Mouse (Mus musculus) limb, embryonic 13.5 days (tissue): ENCODE results near the gene Fbxl19. TPM values are rescaled to one million over a fixed set of nuclear protein-coding genes. Genes with fewer than 3 reads are reported as not detected.

Source experiments
- ATAC-seq: fragments of 200-750 bp; cut with Nextera tagmentation; 2 replicates; pipeline ENCODE4 v1.8.0; 2017; ENCODE audit warnings: low read depth, moderate number of reproducible peaks, moderate TSS enrichment; ENCODE audit not compliant: low FRiP score
- H3K27ac ChIP-seq: fragments of 300-500 bp; sonication (generic); 2 replicates; pipeline ENCODE4 v1.5.1; 2015; ENCODE audit warnings: inconsistent platforms, mild to moderate bottlenecking, moderate library complexity
- H3K27me3 ChIP-seq: fragments of 300-500 bp; sonication (generic); 2 replicates; pipeline ENCODE4 v1.6.1; 2015; ENCODE audit warnings: mild to moderate bottlenecking, inconsistent platforms
- H3K36me3 ChIP-seq: fragments of 300-500 bp; sonication (generic); 2 replicates; pipeline ENCODE4 v1.6.1; 2015; ENCODE audit warnings: inconsistent platforms, mild to moderate bottlenecking, moderate library complexity
- H3K4me1 ChIP-seq: fragments of 300-500 bp; sonication (generic); 2 replicates; pipeline ENCODE4 v1.6.1; 2015; ENCODE audit warnings: inconsistent platforms
- H3K4me2 ChIP-seq: fragments of 300-500 bp; sonication (generic); replicated peaks from 2 replicates; pipeline ENCODE4 v1.6.1; 2015; ENCODE audit warnings: inconsistent platforms, mild to moderate bottlenecking, moderate library complexity
- H3K4me3 ChIP-seq: fragments of 300-500 bp; sonication (generic); 2 replicates; pipeline ENCODE4 v1.5.1; 2015; ENCODE audit warnings: moderate library complexity, mild to moderate bottlenecking, inconsistent platforms
- H3K9ac ChIP-seq: fragments of 300-500 bp; sonication (generic); 2 replicates; pipeline ENCODE4 v1.6.1; 2015; ENCODE audit warnings: mild to moderate bottlenecking, inconsistent platforms
- H3K9me3 ChIP-seq: fragments of 300-500 bp; sonication (generic); 2 replicates; pipeline ENCODE4 v1.6.1; 2016; ENCODE audit warnings: inconsistent platforms
- WGBS: fragments of 180-500 bp; shearing (Covaris S2); methylation state at CpG from one replicate; pipeline ENCODE4 v1.1.7; 2015; 5-methylcytosine and 5-hydroxymethylcytosine counted together
- polyA plus RNA-seq: library from polyadenylated mRNA; unstranded; fragments of >200 nt; fragmentation: Nextera tagmentation; extraction: Ambion mirVana; gene quantifications from 2 replicates; pipeline ENCODE4 v1.2.1, GENCODE M21; 2015

The Fbxl19 gene
- polyA plus RNA-seq, 1 experiment from 2014 or later = 6.7 TPM

GRCm38 (mm10) chr7:127799211-127799610 lies 54.9 kb downstream of the Fbxl19 start:
- H3K27ac ChIP-seq = peak overlapping the region; percentile 10; the same call in 1 of the 2 replicates
- peaks cover 89% of the 10 kb centered on the region for H3K36me3 ChIP-seq
- 86% methylated on average over 13 of the region's 13 CpGs for WGBS

GRCm38 (mm10) chr7:127799738-127800137 lies 55.4 kb downstream of the Fbxl19 start:
- Histone ChIP-seq H3K27me3 (no peaks in the 10 kb centered on the region), H3K9me3 (no peaks in the 10 kb centered on the region), H3K4me1 (peaks cover 16% of the 10 kb centered on the region; the same call in 1 of the 2 replicates), H3K9ac (no peak overlapping the region), H3K4me2 (no peak overlapping the region), H3K27ac (peak overlapping the region; percentile 10; the same call in 1 of the 2 replicates), H3K4me3 (no peak overlapping the region), H3K36me3 (peaks cover 90% of the 10 kb centered on the region)
- ATAC-seq = no peak
- WGBS = 87% methylated on average over 1 of the region's 1 CpGs

More at GRCm38 (mm10) chr7:127799211-127799610, 54.9 kb downstream of the Fbxl19 start:
- Histone ChIP-seq H3K9ac (no peak overlapping the region), H3K9me3 (no peaks in the 10 kb centered on the region), H3K4me3 (no peak overlapping the region), H3K4me1 (peaks cover 16% of the 10 kb centered on the region; the same call in 1 of the 2 replicates), H3K4me2 (no peak overlapping the region), H3K27me3 (no peaks in the 10 kb centered on the region)
- ATAC-seq = no peak

- H3K9me3 ChIP-seq = no peaks in the 10 kb centered on the region
- H3K4me2 ChIP-seq = peak within 1 kb of the TSS; percentile 37
- ATAC-seq = peak; percentile 82
- peaks cover 16% of the 10 kb centered on the region; the same call in 1 of the 2 replicates for H3K4me1 ChIP-seq
- H3K9ac ChIP-seq = 0 out of 2 replicates have a peak within 1 kb of the TSS, but pooled peaks have one; percentile 0
- H3K27ac ChIP-seq = peak within 1 kb of the TSS; percentile 10; the same call in 1 of the 2 replicates
- 29% methylated on average over 6 of the region's 6 CpGs for WGBS
- no peaks in the 10 kb centered on the region for H3K27me3 ChIP-seq
- peak within 1 kb of the TSS; percentile 20 for H3K4me3 ChIP-seq
- H3K36me3 ChIP-seq = peaks cover 88% of the 10 kb centered on the region
Measured at GRCm38 (mm10) chr7:127800435-127801009, 56.2 kb downstream of the Fbxl19 start, which contains the start of gene Hsd3b7. TSS of gene Hsd3b7 (plus strand) at chr7:127800604.

GRCm38 (mm10) chr7:127801010-127801621 lies 56.8 kb downstream of the Fbxl19 start:
- Histone ChIP-seq H3K27ac (no peak overlapping the region), H3K36me3 (peaks cover 86% of the 10 kb centered on the region), H3K4me2 (peak overlapping the region; percentile 37), H3K4me1 (peaks cover 16% of the 10 kb centered on the region; the same call in 1 of the 2 replicates), H3K9me3 (no peaks in the 10 kb centered on the region), H3K27me3 (no peaks in the 10 kb centered on the region), H3K4me3 (peak overlapping the region; percentile 20; the same call in 1 of the 2 replicates), H3K9ac (0 out of 2 replicates have a peak overlapping the region, but pooled peaks have one; percentile 0)
- ATAC-seq = no peak
- 86% methylated on average over 8 of the region's 8 CpGs for WGBS

- Histone ChIP-seq H3K27me3 (no peaks in the 10 kb centered on the region), H3K27ac (no peak overlapping the region), H3K4me3 (no peak overlapping the region), H3K4me1 (peaks cover 16% of the 10 kb centered on the region; the same call in 1 of the 2 replicates), H3K4me2 (no peak overlapping the region), H3K9ac (no peak overlapping the region), H3K36me3 (peaks cover 82% of the 10 kb centered on the region), H3K9me3 (no peaks in the 10 kb centered on the region)
- no peak for ATAC-seq
- 94% methylated on average over 17 of the region's 17 CpGs for WGBS
Measured at GRCm38 (mm10) chr7:127802313-127802712, 58.0 kb downstream of the Fbxl19 start.

- Histone ChIP-seq H3K4me1 (no peaks in the 10 kb centered on the region), H3K9ac (no peak overlapping the region), H3K9me3 (no peaks in the 10 kb centered on the region), H3K36me3 (peaks cover 88% of the 10 kb centered on the region), H3K4me3 (no peak overlapping the region), H3K27me3 (no peaks in the 10 kb centered on the region), H3K27ac (no peak overlapping the region), H3K4me2 (no peak overlapping the region)
- WGBS = 75% methylated on average over 5 of the region's 5 CpGs
- no peak for ATAC-seq
Measured at GRCm38 (mm10) chr7:127808821-127809220, 64.5 kb downstream of the Fbxl19 start.

GRCm38 (mm10) chr7:127809846-127810245 lies 65.5 kb downstream of the Fbxl19 start:
- peaks cover 89% of the 10 kb centered on the region for H3K36me3 ChIP-seq
- WGBS = 94% methylated on average over 1 of the region's 1 CpGs
- no peak overlapping the region for H3K4me2 ChIP-seq
- no peak overlapping the region for H3K27ac ChIP-seq
- no peak overlapping the region for H3K4me3 ChIP-seq
- no peak for ATAC-seq
- H3K9ac ChIP-seq = no peak overlapping the region
- H3K4me1 ChIP-seq = no peaks in the 10 kb centered on the region
- no peaks in the 10 kb centered on the region for H3K9me3 ChIP-seq
- H3K27me3 ChIP-seq = no peaks in the 10 kb centered on the region

- Histone ChIP-seq H3K27me3 (no peaks in the 10 kb centered on the region), H3K27ac (no peak overlapping the region), H3K9me3 (no peaks in the 10 kb centered on the region), H3K36me3 (peaks cover 89% of the 10 kb centered on the region), H3K4me1 (no peaks in the 10 kb centered on the region), H3K4me3 (no peak overlapping the region), H3K9ac (no peak overlapping the region), H3K4me2 (no peak overlapping the region)
- ATAC-seq = no peak
- 72% methylated on average over 10 of the region's 10 CpGs for WGBS
Measured at GRCm38 (mm10) chr7:127810650-127811049, 66.3 kb downstream of the Fbxl19 start.

- no peak overlapping the region for H3K4me3 ChIP-seq
- no peak overlapping the region for H3K9ac ChIP-seq
- 82% methylated on average over 4 of the region's 4 CpGs for WGBS
- no peaks in the 10 kb centered on the region for H3K27me3 ChIP-seq
- ATAC-seq = no peak
- peaks cover 86% of the 10 kb centered on the region for H3K36me3 ChIP-seq
- H3K4me2 ChIP-seq = no peak overlapping the region
- no peaks in the 10 kb centered on the region for H3K9me3 ChIP-seq
- H3K27ac ChIP-seq = no peak overlapping the region
- H3K4me1 ChIP-seq = 0 out of 2 replicates have a peak, but pooled peaks cover 5% of the 10 kb centered on the region
Measured at GRCm38 (mm10) chr7:127811240-127811639, 66.9 kb downstream of the Fbxl19 start.

GRCm38 (mm10) chr7:127812292-127812691 lies 67.9 kb downstream of the Fbxl19 start:
- no peaks in the 10 kb centered on the region for H3K27me3 ChIP-seq
- H3K4me1 ChIP-seq = 0 out of 2 replicates have a peak, but pooled peaks cover 6% of the 10 kb centered on the region
- H3K9me3 ChIP-seq = no peaks in the 10 kb centered on the region
- peaks cover 79% of the 10 kb centered on the region for H3K36me3 ChIP-seq
- WGBS = 86% methylated on average over 3 of the region's 3 CpGs
- no peak for ATAC-seq
- no peak overlapping the region for H3K9ac ChIP-seq
- H3K4me3 ChIP-seq = no peak overlapping the region
- H3K27ac ChIP-seq = no peak overlapping the region
- no peak overlapping the region for H3K4me2 ChIP-seq

- ATAC-seq = no peak
- Histone ChIP-seq H3K4me3 (no peak overlapping the region), H3K4me1 (0 out of 2 replicates have a peak, but pooled peaks cover 6% of the 10 kb centered on the region), H3K27me3 (no peaks in the 10 kb centered on the region), H3K36me3 (peaks cover 72% of the 10 kb centered on the region), H3K27ac (no peak overlapping the region), H3K9me3 (no peaks in the 10 kb centered on the region), H3K4me2 (no peak overlapping the region), H3K9ac (no peak overlapping the region)
- WGBS = 84% methylated on average over 4 of the region's 4 CpGs
Measured at GRCm38 (mm10) chr7:127813821-127814220, 69.5 kb downstream of the Fbxl19 start.

- H3K27ac ChIP-seq = no peak overlapping the region
- H3K36me3 ChIP-seq = peaks cover 66% of the 10 kb centered on the region
- H3K9me3 ChIP-seq = no peaks in the 10 kb centered on the region
- no peaks in the 10 kb centered on the region for H3K27me3 ChIP-seq
- WGBS = 80% methylated on average over 19 of the region's 19 CpGs
- H3K9ac ChIP-seq = no peak overlapping the region
- no peak overlapping the region for H3K4me2 ChIP-seq
- ATAC-seq = no peak
- no peak overlapping the region for H3K4me3 ChIP-seq
- 0 out of 2 replicates have a peak, but pooled peaks cover 6% of the 10 kb centered on the region for H3K4me1 ChIP-seq
Measured at GRCm38 (mm10) chr7:127814241-127814921, 70.0 kb downstream of the Fbxl19 start.
